ENCODE assay signal across 12 mouse cellular contexts in the genomic region with DNA sequence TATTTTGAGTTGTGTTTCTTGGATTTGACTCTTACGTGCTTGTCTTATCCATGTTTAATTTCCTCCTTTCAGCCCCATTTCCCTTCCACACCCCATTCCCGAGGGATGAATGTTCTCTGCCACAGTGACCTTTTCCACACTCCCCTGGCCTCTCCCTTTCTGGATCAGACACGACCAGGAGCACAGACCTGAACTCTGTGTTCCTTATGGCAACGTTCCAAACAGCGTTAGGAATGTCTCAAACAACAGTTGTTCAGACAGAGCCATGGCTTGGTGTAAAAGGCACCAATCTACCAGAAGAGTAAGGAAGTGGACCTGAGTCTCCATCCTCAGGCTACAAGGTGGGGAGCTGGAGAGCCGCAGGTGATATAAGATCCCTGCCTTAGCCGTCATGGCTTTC. TPM values are rescaled to one million over a fixed set of nuclear protein-coding genes. Genes with fewer than 3 reads are reported as not detected.
A peak's percentile ranks its signal among the peaks of the same experiment; 100 is the strongest.
DNase-seq lines count a peak whose midpoint lies in the region.
"Had no signal": no experiment of that assay in that cellular context is flagged by ENCODE, and none has a peak within 500 bp of the region (broad histone marks: within the 10 kb centered on the region; RNA-seq: fewer than 3 reads in every experiment).

No protein-coding gene starts in this region.

- H3K4me1 ChIP-seq in heart, embryonic 10.5 days = no peaks in the 10 kb centered on the region
- H3K4me1 ChIP-seq: forebrain, embryonic 13.5 days; liver, embryonic 13.5 days had no signal

- no peaks in the 10 kb centered on the region for H3K9me3 ChIP-seq in heart, embryonic 10.5 days
- H3K9me3 ChIP-seq: forebrain, embryonic 13.5 days; liver, embryonic 13.5 days had no signal

- DNase-seq in heart, adult 18-20 months = peak; percentile 75 to 92
- no peak for DNase-seq in heart, embryonic 10.5 days (ENCODE audit: low spot score)
- DNase-seq in NIH3T3 (ENCODE audit: low read depth) = peak; percentile 8
- DNase-seq in heart, adult 8-10 months (ENCODE audit: low spot score) = peak; percentile 86
- peak; percentile 42 for DNase-seq in heart, postnatal 4 days
- no peak for DNase-seq in layer of hippocampus, adult 8-10 months (ENCODE audit: low spot score in 2 of 2)
- no peak for DNase-seq in cerebellum, adult 11 months
- DNase-seq: liver, embryonic 13.5 days; right cerebral cortex, postnatal 14 days had no signal

- H3K27me3 ChIP-seq in heart, embryonic 10.5 days (ENCODE audit: insufficient read depth, poor library complexity, severe bottlenecking) = no peaks in the 10 kb centered on the region
- H3K27me3 ChIP-seq: forebrain, embryonic 13.5 days; liver, embryonic 13.5 days had no signal

- no peak overlapping the region for H3K27ac ChIP-seq in heart, embryonic 10.5 days
- H3K27ac ChIP-seq: forebrain, embryonic 13.5 days; liver, embryonic 13.5 days had no signal

- H3K4me3 ChIP-seq in heart, embryonic 10.5 days = no peak overlapping the region
- H3K4me3 ChIP-seq: forebrain, embryonic 13.5 days; liver, embryonic 13.5 days had no signal

- no peaks in the 10 kb centered on the region for H3K36me3 ChIP-seq in heart, embryonic 10.5 days
- H3K36me3 ChIP-seq: liver, embryonic 13.5 days had no signal

- WGBS in heart, embryonic 10.5 days = 62% methylated on average over 7 of the region's 7 CpGs

RNA-seq across cellular contexts. Expression of a gene that starts 52.6 kb away (rescaled TPM):
- total RNA-seq in heart, adult 18-20 months (2021) = 1 to 10 TPM in 1 of 2 experiments, not detected in 1; 1.3 TPM
- 0.50 TPM in 1 of 2 replicates, not detected in the other for polyA plus RNA-seq in heart, embryonic 10.5 days (2016; fragmentation: Nextera tagmentation; extraction: Ambion mirVana)
- total RNA-seq in heart, adult 8-10 months (2022) = not detected
- total RNA-seq in heart, postnatal 4 days (2021) = not detected
- total RNA-seq in layer of hippocampus, adult 8-10 months (2022) = under 1 TPM in 1 of 4 experiments, not detected in 3; 0.83 TPM
- total RNA-seq: gastrocnemius, adult 8-10 months; megakaryocyte progenitor cell, adult 5-6 weeks had no signal
- polyA plus RNA-seq: forebrain, embryonic 13.5 days had no signal

Comparison
In these comparisons a context has a peak if more than half of its experiments do, and no peak if none do; other contexts are left out.
1. DNase-seq: peak in heart, adult 18-20 months (2 of 2), NIH3T3 (single experiment), heart, adult 8-10 months (single experiment) and heart, postnatal 4 days (single experiment); none in heart, embryonic 10.5 days (single experiment), layer of hippocampus, adult 8-10 months (0 of 2) and cerebellum, adult 11 months (single experiment).